Mouse (Mus musculus): ENCODE measurements around the gene Mzt1. TPM values are rescaled to one million over a fixed set of nuclear protein-coding genes. Genes with fewer than 3 reads are reported as not detected.

The Mzt1 gene
- polyA plus RNA-seq, 1 experiment from 2014 or later, result 104 TPM

- H3K27ac ChIP-seq (replicated peaks; ENCODE audit: low read depth, low read length), result no peak overlapping the region
- no peak overlapping the region for H3K4me3 ChIP-seq (ENCODE audit: low read depth, low read length)
- WGBS, result 88% methylated on average over 2 of the region's 2 CpGs
- ATAC-seq (ENCODE audit: insufficient number of reproducible peaks, low FRiP score, low TSS enrichment, low read depth) (no peak), DNase-seq (ENCODE audit: low spot score) (no peak)
- H3K9ac ChIP-seq (ENCODE audit: low read length), result no peak overlapping the region
- no peaks in the 10 kb centered on the region for H3K27me3 ChIP-seq (ENCODE audit: control insufficient read depth, insufficient read depth, low read length)
- H3K36me3 ChIP-seq (ENCODE audit: control insufficient read depth, insufficient read depth, low read length), result no peaks in the 10 kb centered on the region
- H3K4me2 ChIP-seq (ENCODE audit: low read depth, severe bottlenecking), result no peak overlapping the region
- H3K4me1 ChIP-seq (ENCODE audit: control insufficient read depth, insufficient read depth, low read length), result no peaks in the 10 kb centered on the region
- H3K9me3 ChIP-seq (ENCODE audit: control insufficient read depth, low read length), result no peaks in the 10 kb centered on the region
Observed at GRCm38 (mm10) chr14:98992482-98992881, 53.5 kb downstream of the Mzt1 start.

DNA sequence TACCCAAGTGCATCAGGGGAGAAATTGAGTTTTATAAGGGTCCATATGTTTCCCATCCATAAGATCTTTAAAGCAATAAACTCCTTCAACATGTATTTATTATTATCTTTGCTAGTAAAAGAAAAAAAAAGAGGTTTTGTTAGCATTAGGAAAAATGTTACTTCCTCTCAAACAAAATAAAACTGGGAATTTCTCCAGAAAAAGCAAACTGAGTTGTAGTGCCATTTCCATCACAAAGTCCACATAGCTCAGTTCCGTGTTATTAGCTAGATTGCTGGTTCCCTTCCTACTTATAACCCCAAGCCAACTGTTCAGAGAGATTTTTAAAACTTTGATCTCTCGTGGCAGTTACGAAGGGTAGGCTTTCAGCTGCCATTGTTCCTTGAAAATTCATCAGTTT lies 55.3 kb downstream of the Mzt1 start:
- no peak for ATAC-seq (ENCODE audit: insufficient number of reproducible peaks, low FRiP score, low TSS enrichment, low read depth)
- H3K4me2 ChIP-seq (ENCODE audit: low read depth, severe bottlenecking), result no peak overlapping the region
- no peak overlapping the region for H3K9ac ChIP-seq (ENCODE audit: low read length)
- H3K27ac ChIP-seq (replicated peaks; ENCODE audit: low read depth, low read length), result no peak overlapping the region
- no peak overlapping the region for H3K4me3 ChIP-seq (ENCODE audit: low read depth, low read length)
- no peaks in the 10 kb centered on the region for H3K27me3 ChIP-seq (ENCODE audit: control insufficient read depth, insufficient read depth, low read length)
- DNase-seq (ENCODE audit: low spot score), result no peak
- H3K9me3 ChIP-seq (ENCODE audit: control insufficient read depth, low read length), result no peaks in the 10 kb centered on the region
- WGBS, result 58% methylated on average over 3 of the region's 3 CpGs
- no peaks in the 10 kb centered on the region for H3K4me1 ChIP-seq (ENCODE audit: control insufficient read depth, insufficient read depth, low read length)
- no peaks in the 10 kb centered on the region for H3K36me3 ChIP-seq (ENCODE audit: control insufficient read depth, insufficient read depth, low read length)

DNA sequence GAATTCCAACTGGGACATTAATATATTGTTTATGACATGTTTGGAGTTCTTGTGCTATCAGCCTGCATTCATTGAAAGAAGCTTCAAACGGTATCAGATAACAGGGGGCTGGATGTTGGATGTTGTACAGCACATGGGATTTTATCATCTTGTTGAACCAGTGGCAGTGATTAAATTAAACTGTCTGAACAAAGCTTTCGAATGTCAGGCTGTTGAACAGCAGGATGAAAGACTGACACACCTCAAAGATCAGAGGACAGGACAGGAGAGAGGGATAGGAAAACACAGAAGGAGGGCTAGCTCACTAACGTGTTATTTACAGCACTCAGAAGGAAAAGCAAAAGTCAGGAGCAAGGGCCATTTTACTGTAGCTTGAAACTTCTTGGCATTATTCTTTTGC lies 56.1 kb downstream of the Mzt1 start:
- ATAC-seq (ENCODE audit: insufficient number of reproducible peaks, low FRiP score, low TSS enrichment, low read depth) (no peak), DNase-seq (ENCODE audit: low spot score) (no peak)
- H3K9me3 ChIP-seq (ENCODE audit: control insufficient read depth, low read length), result no peaks in the 10 kb centered on the region
- no peak overlapping the region for H3K4me2 ChIP-seq (ENCODE audit: low read depth, severe bottlenecking)
- WGBS, result 24% methylated on average over 3 of the region's 3 CpGs
- no peaks in the 10 kb centered on the region for H3K4me1 ChIP-seq (ENCODE audit: control insufficient read depth, insufficient read depth, low read length)
- no peak overlapping the region for H3K4me3 ChIP-seq (ENCODE audit: low read depth, low read length)
- no peaks in the 10 kb centered on the region for H3K36me3 ChIP-seq (ENCODE audit: control insufficient read depth, insufficient read depth, low read length)
- no peak overlapping the region for H3K27ac ChIP-seq (replicated peaks; ENCODE audit: low read depth, low read length)
- H3K9ac ChIP-seq (ENCODE audit: low read length), result no peak overlapping the region
- H3K27me3 ChIP-seq (ENCODE audit: control insufficient read depth, insufficient read depth, low read length), result no peaks in the 10 kb centered on the region

Other genes with a start within 250 kb of the Mzt1 start
- 1.6 and 1.8 TPM in 2 replicates for gene Rpl36a-ps1, start 51.8 kb downstream of the Mzt1 start, polyA plus RNA-seq (2014; fragmentation: Nextera tagmentation; extraction: Ambion mirVana)
- 94.8 and 103 TPM in 2 replicates for gene Bora, start 88 bp upstream of the Mzt1 start, polyA plus RNA-seq (2014; fragmentation: Nextera tagmentation; extraction: Ambion mirVana)
- 24.8 and 29.9 TPM in 2 replicates for gene Pibf1, start 53.3 kb upstream of the Mzt1 start, polyA plus RNA-seq (2014; fragmentation: Nextera tagmentation; extraction: Ambion mirVana)
- gene Dis3, start 53.6 kb upstream of the Mzt1 start, polyA plus RNA-seq (2014; fragmentation: Nextera tagmentation; extraction: Ambion mirVana), result 50.4 and 56.5 TPM in 2 replicates

Data from limb, embryonic 11.5 days (tissue).